Mouse (Mus musculus) layer of hippocampus, adult 18-20 months (tissue): Measurements from ENCODE around the gene Itga2. TPM values are rescaled to one million over a fixed set of nuclear protein-coding genes. Genes with fewer than 3 reads are reported as not detected.
A peak's percentile ranks its signal among the peaks of the same experiment; 100 is the strongest.

Source experiments
- DNase-seq, 2 experiments: peaks; one replicate each; pipeline ENCODE4 v3.0.0; 2022; ENCODE audit warnings: low spot score in 2 of 2
- total RNA-seq, 2 experiments: library from RNA; stranded (reverse); gene quantifications; 2 replicates each; pipeline ENCODE4 v1.2.3; 2021

Gene Itga2
- total RNA-seq, 2 experiments from 2014 or later = 0.10 to 0.56 TPM

DNA sequence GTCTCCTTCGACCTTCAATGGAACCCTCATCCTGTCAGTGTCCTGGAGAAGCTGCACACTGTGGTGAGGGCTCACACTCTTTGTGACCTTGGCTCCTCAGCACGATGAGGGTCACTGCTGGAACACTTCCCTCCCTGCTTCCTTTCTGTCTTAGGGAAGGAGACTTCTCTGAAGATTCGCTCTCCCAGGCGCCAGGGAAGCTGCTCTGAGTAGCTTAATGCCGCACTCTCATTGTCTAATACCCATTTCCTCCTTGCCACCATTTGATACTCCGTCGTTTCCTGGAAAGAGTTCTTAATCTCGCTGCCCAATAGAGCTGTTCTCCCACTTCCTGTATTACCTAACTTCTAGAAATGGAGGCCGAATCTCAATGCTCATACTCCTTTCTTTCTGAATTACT is 46.7 kb downstream of the Itga2 start:
- no peak for DNase-seq

- no peak for DNase-seq
Observed at GRCm38 (mm10) chr13:114878667-114879066, 53.2 kb downstream of the Itga2 start.

GRCm38 (mm10) chr13:114876005-114876520 is 55.8 kb downstream of the Itga2 start:
- no peak for DNase-seq

DNA sequence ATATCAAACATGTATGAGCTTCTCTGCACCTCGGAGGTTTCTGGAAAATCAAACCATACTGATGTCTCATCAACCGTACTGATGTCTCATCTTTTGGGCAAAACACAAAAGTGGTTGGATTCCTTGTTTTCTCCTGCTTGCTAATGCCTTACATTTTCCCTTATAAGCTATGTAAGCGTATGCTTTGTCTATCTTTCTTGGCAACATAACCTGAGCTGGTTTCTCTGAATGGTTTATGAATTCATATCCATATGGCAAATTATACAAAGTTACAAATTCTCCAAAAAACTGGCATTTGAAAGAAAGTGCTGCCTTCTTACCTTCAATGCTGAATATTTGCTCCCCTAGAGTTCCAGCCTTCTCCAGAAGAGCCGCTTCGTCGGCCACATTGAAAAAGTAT is 57.2 kb downstream of the Itga2 start:
- no peak for DNase-seq

DNA sequence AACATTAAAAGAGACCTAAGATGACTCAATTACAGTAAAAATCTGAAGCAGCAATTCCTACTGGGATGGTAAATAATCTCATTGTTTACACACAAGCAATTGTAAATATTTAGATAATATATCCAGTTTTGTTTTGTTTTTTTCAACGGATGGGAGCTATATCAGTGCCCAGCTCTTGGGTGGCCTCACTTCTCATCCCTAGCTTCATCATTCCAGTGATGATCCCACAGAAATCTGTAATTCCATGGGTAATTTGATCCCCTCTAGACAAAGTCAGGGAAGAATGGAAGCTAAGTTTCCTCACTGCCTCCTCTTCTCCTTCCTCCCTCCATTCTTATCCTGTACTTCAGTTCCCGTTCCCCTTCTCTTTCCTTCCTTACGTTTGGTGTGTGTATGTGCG is 74.4 kb downstream of the Itga2 start:
- no peak for DNase-seq

DNA sequence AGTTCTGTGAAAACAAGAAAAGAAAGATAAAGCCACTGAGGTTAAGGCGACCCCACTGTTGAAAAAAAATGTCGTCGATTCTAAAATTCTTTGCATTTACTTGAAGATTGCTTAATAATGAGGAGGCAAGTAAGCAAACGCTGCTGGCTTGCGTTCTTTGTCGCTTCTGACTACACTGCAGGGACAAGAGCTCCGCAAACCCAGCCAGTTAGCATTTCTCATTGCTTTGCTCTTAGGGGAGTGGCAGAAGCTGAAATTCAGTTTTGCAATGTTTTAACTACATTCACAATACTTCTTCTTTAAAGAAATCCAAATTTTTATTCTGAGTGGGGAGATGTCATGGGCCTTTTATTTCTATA is 75.7 kb downstream of the Itga2 start:
- DNase-seq = no peak

GRCm38 (mm10) chr13:114855573-114856268 is 76.2 kb downstream of the Itga2 start:
- no peak for DNase-seq

DNA sequence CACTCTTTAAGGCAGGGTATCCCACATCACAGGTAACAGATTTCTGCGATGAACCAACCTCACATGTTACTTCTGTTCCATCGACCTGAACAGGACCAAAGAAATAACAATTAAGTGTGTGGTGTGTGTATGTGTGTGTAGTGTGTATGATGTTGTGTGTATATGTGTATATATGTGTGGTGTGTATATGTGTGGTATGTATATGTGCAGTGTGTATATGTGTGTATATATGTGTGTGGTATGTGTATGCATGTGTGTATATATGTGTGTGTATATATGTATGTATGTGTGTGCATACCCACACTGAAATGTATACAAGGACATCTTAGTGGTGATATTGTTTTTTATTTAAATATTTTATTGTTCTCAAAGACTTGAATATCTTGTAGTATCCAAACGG is 77.5 kb downstream of the Itga2 start:
- DNase-seq = no peak

DNA sequence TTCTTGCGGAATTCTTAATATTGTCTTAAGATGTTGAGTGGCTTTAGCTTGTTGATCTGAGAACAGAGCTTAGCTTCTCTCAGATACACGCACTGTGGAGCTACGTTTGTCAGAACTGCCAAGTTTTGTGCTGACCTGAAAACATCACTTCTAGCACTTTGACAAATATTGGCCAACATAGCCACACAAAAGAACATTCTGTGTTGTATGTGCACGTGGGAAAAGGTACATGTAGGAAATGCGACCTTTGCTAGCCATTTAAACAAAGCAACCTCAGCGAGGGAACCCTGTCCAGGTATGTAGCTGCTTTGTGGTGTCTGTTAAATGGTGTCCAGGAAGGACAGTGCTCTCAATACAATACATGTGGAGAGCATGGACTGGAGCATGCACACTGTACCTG is 77.9 kb downstream of the Itga2 start:
- no peak for DNase-seq

GRCm38 (mm10) chr13:114853152-114853551 is 78.7 kb downstream of the Itga2 start:
- no peak for DNase-seq

DNA sequence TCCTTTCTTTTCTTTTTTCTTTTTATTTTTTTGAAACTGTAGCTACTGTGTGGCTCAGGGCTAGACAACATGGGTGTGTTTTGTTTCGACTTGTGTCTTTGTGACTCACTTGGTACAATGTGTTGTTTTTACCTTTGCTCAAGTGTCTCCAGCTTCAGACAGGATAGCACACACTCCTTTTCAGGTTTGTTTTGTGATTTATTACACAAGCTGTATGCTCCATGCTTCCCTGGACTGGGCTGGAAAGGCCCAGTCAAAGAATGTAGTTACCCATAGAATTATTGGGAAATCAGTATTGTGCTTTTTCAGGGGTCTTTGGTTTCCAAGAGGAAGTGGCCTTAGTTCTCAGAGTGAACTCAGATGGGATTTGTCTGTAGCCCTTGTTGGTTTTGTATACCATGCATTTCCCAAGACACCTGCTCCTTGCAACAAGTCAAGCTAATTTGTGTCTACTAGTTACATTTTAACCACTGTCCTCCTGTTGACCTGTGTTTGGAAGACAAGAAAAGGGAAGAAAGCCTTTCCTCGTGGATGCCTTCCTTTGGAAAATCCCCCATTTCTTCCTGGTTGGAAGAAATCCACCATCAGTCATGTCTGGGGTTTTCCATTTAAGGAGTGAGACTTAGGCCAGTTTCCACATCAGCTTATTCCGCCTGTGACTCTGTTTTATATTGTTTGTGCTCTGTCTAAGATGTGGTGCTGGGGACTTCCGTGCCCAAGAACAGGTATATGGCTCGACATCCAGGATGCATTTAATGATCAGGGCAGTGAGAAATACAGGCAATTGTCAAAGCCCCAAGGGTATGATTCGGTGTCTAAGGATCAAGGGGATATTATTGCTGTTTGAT is 79.4 kb downstream of the Itga2 start:
- no peak for DNase-seq

DNA sequence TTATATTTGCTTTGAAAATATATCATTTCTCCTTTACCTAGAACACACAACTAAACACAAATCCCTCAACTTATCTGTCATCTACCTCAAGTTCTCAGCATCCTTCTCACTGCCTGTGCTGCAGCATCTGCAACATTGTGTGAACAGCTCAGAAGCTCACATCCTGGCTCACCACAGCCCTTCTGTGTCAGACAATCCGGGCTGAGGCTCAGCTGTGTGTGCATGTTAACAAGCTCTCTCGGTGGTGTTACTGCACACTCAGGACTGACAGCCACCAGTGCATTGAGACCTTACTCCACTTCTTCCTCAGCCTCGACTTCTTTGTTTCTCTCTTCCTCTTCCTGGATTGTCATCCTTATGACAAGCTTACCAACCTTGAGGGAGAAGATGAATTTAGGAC is 83.0 kb downstream of the Itga2 start:
- DNase-seq = no peak

DNA sequence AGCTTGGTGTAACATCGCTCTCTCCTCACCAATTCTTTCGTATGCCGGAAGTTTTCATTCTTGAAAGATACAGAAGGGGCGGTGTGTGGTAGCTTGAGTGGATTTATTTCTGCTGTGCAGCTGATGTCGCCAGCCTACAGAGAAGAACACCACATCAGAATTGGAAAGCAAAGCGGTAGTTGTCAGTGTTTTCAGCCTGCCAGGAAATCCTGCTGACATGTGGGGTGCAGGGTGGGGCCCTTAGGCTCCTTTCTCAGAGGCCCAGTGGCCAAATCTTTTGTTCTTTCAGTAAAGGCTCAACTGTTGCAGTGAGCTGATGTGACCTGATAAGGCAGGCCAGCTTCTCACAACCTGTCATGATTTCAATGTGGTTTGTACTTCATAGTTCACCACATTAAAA is 86.1 kb downstream of the Itga2 start:
- DNase-seq = no peak

GRCm38 (mm10) chr13:114843318-114843717 is 88.6 kb downstream of the Itga2 start:
- no peak for DNase-seq

DNA sequence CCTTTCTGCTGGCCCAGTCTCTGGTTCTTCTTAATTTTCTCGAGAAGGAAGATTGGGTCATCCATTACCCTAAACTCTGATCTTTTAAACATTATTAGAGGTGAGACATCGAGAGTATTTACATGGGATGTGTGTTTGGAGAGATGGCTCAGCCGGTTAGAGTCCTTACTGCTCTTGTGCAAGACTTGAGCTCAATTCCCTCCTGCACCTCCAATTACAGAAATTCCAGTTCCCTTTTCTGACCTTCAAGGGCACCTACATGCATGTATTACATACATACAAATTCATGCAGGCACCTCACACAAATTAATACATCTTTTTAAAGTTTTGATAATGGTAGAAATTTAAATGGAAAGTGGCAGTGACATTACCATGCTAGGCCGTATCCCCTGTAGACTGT is 91.4 kb downstream of the Itga2 start:
- DNase-seq = no peak

- DNase-seq = no peak
Observed at GRCm38 (mm10) chr13:114839098-114839497, 92.8 kb downstream of the Itga2 start.

DNA sequence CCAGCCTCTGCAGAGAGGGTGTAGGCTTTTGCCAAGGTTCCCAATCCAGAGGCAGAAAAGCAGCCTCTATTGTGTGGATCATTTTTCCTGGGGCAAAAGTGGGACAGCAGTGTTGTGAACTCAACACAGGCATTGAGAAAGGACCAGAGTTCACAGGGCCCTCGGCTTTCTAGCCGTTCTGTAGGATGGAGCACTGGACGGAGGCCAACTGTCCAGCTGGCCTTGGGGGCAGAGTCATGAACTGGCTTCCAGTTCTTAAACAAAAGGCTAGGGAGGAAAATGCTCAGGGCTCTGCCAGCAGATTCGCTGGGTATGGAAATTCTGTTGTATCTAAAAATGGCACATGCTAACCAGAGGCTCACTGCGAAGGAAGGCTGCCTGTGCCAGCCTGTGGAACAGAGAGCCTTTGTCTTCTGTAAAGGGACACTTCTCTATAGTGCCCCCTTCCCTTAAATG is 93.3 kb downstream of the Itga2 start:
- DNase-seq = peak; percentile 55 to 67

DNA sequence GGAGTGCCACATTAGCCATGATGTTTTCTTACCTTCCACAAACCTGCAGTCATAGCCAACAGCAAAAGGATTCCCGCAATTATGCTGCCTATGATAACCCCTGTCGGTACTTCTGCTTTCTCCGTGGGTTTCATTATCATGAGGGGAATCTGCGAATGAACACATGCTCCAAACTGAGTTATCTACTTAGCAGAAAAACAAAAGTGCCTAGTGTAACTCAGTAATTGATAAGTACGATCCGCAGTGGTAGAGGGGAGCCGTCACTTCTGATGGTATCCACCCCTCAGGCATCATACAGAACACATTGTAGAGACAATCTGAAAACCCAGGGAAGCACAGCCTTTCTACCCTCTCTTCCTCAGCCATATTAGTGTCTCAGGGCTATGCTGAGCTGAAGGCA is 94.8 kb downstream of the Itga2 start:
- DNase-seq = no peak

- no peak for DNase-seq
Observed at GRCm38 (mm10) chr13:114834580-114834979, 97.3 kb downstream of the Itga2 start.

- DNase-seq = no peak
Observed at GRCm38 (mm10) chr13:114833351-114833750, 98.5 kb downstream of the Itga2 start.

GRCm38 (mm10) chr13:114832761-114833160 is 99.1 kb downstream of the Itga2 start:
- no peak for DNase-seq

- DNase-seq = no peak
Observed at GRCm38 (mm10) chr13:114831367-114831833, 100.5 kb downstream of the Itga2 start.
